Mouse (Mus musculus): ENCODE data around the gene Serinc5. TPM values are rescaled to one million over a fixed set of nuclear protein-coding genes. Genes with fewer than 3 reads are reported as not detected.

Gene Serinc5
- polyA plus RNA-seq, 1 experiment: 24.3 TPM

- WGBS: 78% methylated on average over 7 of the region's 7 CpGs
- no peak overlapping the region for H3K4me3 ChIP-seq (ENCODE audit: low read depth, low read length)
- H3K36me3 ChIP-seq (ENCODE audit: control insufficient read depth, insufficient read depth, low read length): peaks cover 17% of the 10 kb centered on the region
- no peaks in the 10 kb centered on the region; the same call in 1 of the 2 replicates for H3K4me1 ChIP-seq (ENCODE audit: control insufficient read depth, insufficient read depth, insufficient read length, low read length)
- no peaks in the 10 kb centered on the region for H3K27me3 ChIP-seq (ENCODE audit: control insufficient read depth, insufficient read depth, low read length)
- no peak for TF ChIP-seq POLR2A (IDR thresholded peaks at IDR 0.05; ENCODE audit: low read depth, low read length)
- no peak for TF ChIP-seq CTCF (IDR thresholded peaks at IDR 0.05; ENCODE audit: extremely low read depth, insufficient read length, insufficient replicate concordance, low read depth, low read length)
- no peak overlapping the region for H3K27ac ChIP-seq (ENCODE audit: insufficient read depth, low read depth, low read length)
Measured at GRCm38 (mm10) chr13:92704189-92704588, 93.3 kb downstream of the Serinc5 start.

- TF ChIP-seq CTCF (IDR thresholded peaks at IDR 0.05; ENCODE audit: extremely low read depth, insufficient read length, insufficient replicate concordance, low read depth, low read length) (no peak), POLR2A (IDR thresholded peaks at IDR 0.05; ENCODE audit: low read depth, low read length) (no peak)
- Histone ChIP-seq H3K4me1 (ENCODE audit: control insufficient read depth, insufficient read depth, insufficient read length, low read length) (no peaks in the 10 kb centered on the region; the same call in 1 of the 2 replicates), H3K36me3 (ENCODE audit: control insufficient read depth, insufficient read depth, low read length) (peaks cover 21% of the 10 kb centered on the region), H3K27ac (ENCODE audit: insufficient read depth, low read depth, low read length) (no peak overlapping the region), H3K4me3 (ENCODE audit: low read depth, low read length) (no peak overlapping the region), H3K27me3 (ENCODE audit: control insufficient read depth, insufficient read depth, low read length) (no peaks in the 10 kb centered on the region)
- 96% methylated on average over 7 of the region's 7 CpGs for WGBS
Measured at GRCm38 (mm10) chr13:92705016-92705535, 94.2 kb downstream of the Serinc5 start.

GRCm38 (mm10) chr13:92706342-92707061 is 95.6 kb downstream of the Serinc5 start:
- 73% methylated on average over 9 of the region's 9 CpGs for WGBS
- no peaks in the 10 kb centered on the region; the same call in 1 of the 2 replicates for H3K4me1 ChIP-seq (ENCODE audit: control insufficient read depth, insufficient read depth, insufficient read length, low read length)
- no peaks in the 10 kb centered on the region for H3K27me3 ChIP-seq (ENCODE audit: control insufficient read depth, insufficient read depth, low read length)
- TF ChIP-seq CTCF (IDR thresholded peaks at IDR 0.05; ENCODE audit: extremely low read depth, insufficient read length, insufficient replicate concordance, low read depth, low read length): no peak
- no peak for TF ChIP-seq POLR2A (IDR thresholded peaks at IDR 0.05; ENCODE audit: low read depth, low read length)
- H3K4me3 ChIP-seq (ENCODE audit: low read depth, low read length): no peak overlapping the region
- H3K36me3 ChIP-seq (ENCODE audit: control insufficient read depth, insufficient read depth, low read length): peaks cover 18% of the 10 kb centered on the region
- H3K27ac ChIP-seq (ENCODE audit: insufficient read depth, low read depth, low read length): no peak overlapping the region

- Histone ChIP-seq H3K27me3 (ENCODE audit: control insufficient read depth, insufficient read depth, low read length) (no peaks in the 10 kb centered on the region), H3K27ac (ENCODE audit: insufficient read depth, low read depth, low read length) (no peak overlapping the region), H3K36me3 (ENCODE audit: control insufficient read depth, insufficient read depth, low read length) (peaks cover 17% of the 10 kb centered on the region), H3K4me1 (ENCODE audit: control insufficient read depth, insufficient read depth, insufficient read length, low read length) (no peaks in the 10 kb centered on the region; the same call in 1 of the 2 replicates), H3K4me3 (ENCODE audit: low read depth, low read length) (no peak overlapping the region)
- 81% methylated on average over 2 of the region's 2 CpGs for WGBS
- TF ChIP-seq POLR2A (IDR thresholded peaks at IDR 0.05; ENCODE audit: low read depth, low read length) (no peak), CTCF (IDR thresholded peaks at IDR 0.05; ENCODE audit: extremely low read depth, insufficient read length, insufficient replicate concordance, low read depth, low read length) (no peak)
Measured at GRCm38 (mm10) chr13:92707941-92708340, 97.0 kb downstream of the Serinc5 start.

GRCm38 (mm10) chr13:92708466-92708865 is 97.6 kb downstream of the Serinc5 start:
- H3K27me3 ChIP-seq (ENCODE audit: control insufficient read depth, insufficient read depth, low read length): no peaks in the 10 kb centered on the region
- WGBS: 95% methylated on average over 1 of the region's 1 CpGs
- H3K4me3 ChIP-seq (ENCODE audit: low read depth, low read length): no peak overlapping the region
- TF ChIP-seq CTCF (IDR thresholded peaks at IDR 0.05; ENCODE audit: extremely low read depth, insufficient read length, insufficient replicate concordance, low read depth, low read length) (no peak), POLR2A (IDR thresholded peaks at IDR 0.05; ENCODE audit: low read depth, low read length) (no peak)
- peaks cover 17% of the 10 kb centered on the region for H3K36me3 ChIP-seq (ENCODE audit: control insufficient read depth, insufficient read depth, low read length)
- no peak overlapping the region for H3K27ac ChIP-seq (ENCODE audit: insufficient read depth, low read depth, low read length)
- no peaks in the 10 kb centered on the region; the same call in 1 of the 2 replicates for H3K4me1 ChIP-seq (ENCODE audit: control insufficient read depth, insufficient read depth, insufficient read length, low read length)

GRCm38 (mm10) chr13:92709535-92709934 is 98.6 kb downstream of the Serinc5 start:
- TF ChIP-seq CTCF (IDR thresholded peaks at IDR 0.05; ENCODE audit: extremely low read depth, insufficient read length, insufficient replicate concordance, low read depth, low read length) (no peak), POLR2A (IDR thresholded peaks at IDR 0.05; ENCODE audit: low read depth, low read length) (no peak)

GRCm38 (mm10) chr13:92710361-92710760 is 99.5 kb downstream of the Serinc5 start:
- Histone ChIP-seq H3K4me3 (ENCODE audit: low read depth, low read length) (no peak overlapping the region), H3K27ac (ENCODE audit: insufficient read depth, low read depth, low read length) (no peak overlapping the region)
- 53% methylated on average over 1 of the region's 1 CpGs for WGBS

More at GRCm38 (mm10) chr13:92709535-92709934, 98.6 kb downstream of the Serinc5 start:
- 80% methylated on average over 3 of the region's 3 CpGs for WGBS
- Histone ChIP-seq H3K4me1 (ENCODE audit: control insufficient read depth, insufficient read depth, insufficient read length, low read length) (no peaks in the 10 kb centered on the region; the same call in 1 of the 2 replicates), H3K36me3 (ENCODE audit: control insufficient read depth, insufficient read depth, low read length) (peaks cover 17% of the 10 kb centered on the region), H3K27me3 (ENCODE audit: control insufficient read depth, insufficient read depth, low read length) (no peaks in the 10 kb centered on the region), H3K27ac (ENCODE audit: insufficient read depth, low read depth, low read length) (no peak overlapping the region), H3K4me3 (ENCODE audit: low read depth, low read length) (no peak overlapping the region)

More at GRCm38 (mm10) chr13:92710361-92710760, 99.5 kb downstream of the Serinc5 start:
- H3K27me3 ChIP-seq (ENCODE audit: control insufficient read depth, insufficient read depth, low read length): no peaks in the 10 kb centered on the region
- no peak for TF ChIP-seq POLR2A (IDR thresholded peaks at IDR 0.05; ENCODE audit: low read depth, low read length)
- TF ChIP-seq CTCF (IDR thresholded peaks at IDR 0.05; ENCODE audit: extremely low read depth, insufficient read length, insufficient replicate concordance, low read depth, low read length): no peak
- H3K36me3 ChIP-seq (ENCODE audit: control insufficient read depth, insufficient read depth, low read length): peaks cover 17% of the 10 kb centered on the region
- no peaks in the 10 kb centered on the region; the same call in 1 of the 2 replicates for H3K4me1 ChIP-seq (ENCODE audit: control insufficient read depth, insufficient read depth, insufficient read length, low read length)

Data from small intestine, adult 2 months (tissue).